Mouse (Mus musculus): ENCODE results near the gene Ddx23. TPM values are rescaled to one million over a fixed set of nuclear protein-coding genes. Genes with fewer than 3 reads are reported as not detected.
A peak's percentile ranks its signal among the peaks of the same experiment; 100 is the strongest.

The Ddx23 gene
- polyA plus RNA-seq (2015; fragmentation: Nextera tagmentation; extraction: Ambion mirVana), result 9.5 and 10.2 TPM in 2 replicates

DNA sequence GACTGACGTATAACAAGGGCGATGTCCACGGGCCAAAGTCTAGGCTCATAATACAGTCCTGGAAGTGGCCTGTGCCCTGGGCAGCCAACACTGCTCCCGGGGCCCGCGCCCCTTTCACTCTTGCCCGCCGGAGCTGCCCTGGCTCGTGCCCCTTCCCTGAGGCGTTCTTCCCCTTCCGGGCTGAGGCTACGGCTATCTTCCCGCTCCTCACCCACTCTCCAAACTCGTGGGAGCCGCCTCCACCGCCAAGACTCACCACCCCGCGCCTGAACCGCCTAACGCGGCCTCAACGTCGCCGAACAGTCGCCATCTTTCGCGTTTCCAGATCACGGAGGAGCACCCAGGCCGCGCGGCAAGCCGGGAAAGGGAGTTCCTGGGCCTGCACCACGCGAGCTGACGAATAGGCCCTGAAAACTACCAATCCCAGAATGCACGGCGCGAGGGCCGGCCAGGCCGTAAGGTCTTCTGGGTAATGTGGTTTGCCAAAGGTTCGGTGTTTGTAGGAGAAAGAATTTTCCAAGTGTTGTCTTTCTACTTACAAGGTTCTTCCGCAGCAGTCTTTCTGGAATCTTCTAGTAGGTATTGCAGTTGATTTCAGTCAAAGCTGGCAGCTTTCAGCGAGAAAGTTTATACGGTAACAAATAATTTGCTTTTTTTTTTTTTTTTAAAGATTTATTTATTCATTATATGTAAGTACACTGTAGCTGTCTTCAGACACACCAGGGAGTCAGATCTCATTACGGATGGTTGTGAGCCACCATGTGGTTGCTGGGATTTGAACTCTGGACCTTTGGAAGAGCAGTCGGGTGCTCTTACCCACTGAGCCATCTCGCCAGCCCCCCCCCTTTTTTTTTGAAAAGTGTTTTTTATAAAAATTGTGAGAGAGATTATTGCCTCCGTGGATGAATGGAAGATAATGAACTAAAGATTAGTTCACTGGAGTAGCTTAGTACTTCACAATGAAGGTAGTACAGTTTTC is at the start of gene Ddx23:
Ddx23 (minus strand) TSS at position 328 of the 979 bp plus-strand sequence.
- no peaks in the 10 kb centered on the region for H3K27me3 ChIP-seq
- peak within 1 kb of the TSS; percentile 88 for H3K27ac ChIP-seq (replicated peaks)
- H3K9me3 ChIP-seq (replicated peaks), result no peaks in the 10 kb centered on the region
- peak within 1 kb of the TSS; percentile 84 for H3K9ac ChIP-seq
- ATAC-seq (ENCODE audit: insufficient read depth), result peak; percentile 95
- 3% methylated on average over 48 of the region's 48 CpGs for WGBS (ENCODE audit: insufficient replicate concordance)
- peaks cover 16% of the 10 kb centered on the region for H3K4me1 ChIP-seq (replicated peaks)
- peaks cover 22% of the 10 kb centered on the region for H3K36me3 ChIP-seq (replicated peaks)
- peak within 1 kb of the TSS; percentile 79 for H3K4me3 ChIP-seq (replicated peaks)
- peak within 1 kb of the TSS; percentile 75 for H3K4me2 ChIP-seq

DNA sequence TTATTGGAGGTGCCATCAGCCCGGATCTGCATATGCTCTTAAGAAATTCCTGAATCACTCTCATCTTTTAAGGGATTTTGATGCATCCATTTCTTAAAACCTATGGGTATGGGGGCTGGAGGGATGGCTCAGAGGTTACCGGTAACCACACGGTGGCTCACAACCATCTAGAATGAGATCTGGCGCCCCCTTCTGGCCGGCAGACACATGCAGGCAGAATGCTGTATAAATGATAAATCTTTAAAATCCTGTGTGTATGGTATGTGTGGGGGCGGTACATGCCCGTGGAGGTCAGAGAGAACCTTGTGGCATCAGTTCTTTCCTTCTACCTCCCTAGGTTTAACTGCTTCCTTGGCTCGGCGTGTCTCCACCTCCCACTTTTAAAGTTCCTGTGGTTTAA is 47.7 kb upstream of the Ddx23 start:
- Histone ChIP-seq H3K4me3 (replicated peaks) (no peak overlapping the region), H3K9me3 (replicated peaks) (no peaks in the 10 kb centered on the region), H3K4me2 (no peak overlapping the region), H3K9ac (no peak overlapping the region), H3K27me3 (peaks cover 25% of the 10 kb centered on the region), H3K4me1 (replicated peaks) (0 out of 2 replicates have a peak, but pooled peaks cover 4% of the 10 kb centered on the region), H3K27ac (replicated peaks) (no peak overlapping the region), H3K36me3 (replicated peaks) (no peaks in the 10 kb centered on the region)
- WGBS (ENCODE audit: insufficient replicate concordance), result 10% methylated on average over 9 of the region's 9 CpGs
- no peak for ATAC-seq (ENCODE audit: insufficient read depth)

DNA sequence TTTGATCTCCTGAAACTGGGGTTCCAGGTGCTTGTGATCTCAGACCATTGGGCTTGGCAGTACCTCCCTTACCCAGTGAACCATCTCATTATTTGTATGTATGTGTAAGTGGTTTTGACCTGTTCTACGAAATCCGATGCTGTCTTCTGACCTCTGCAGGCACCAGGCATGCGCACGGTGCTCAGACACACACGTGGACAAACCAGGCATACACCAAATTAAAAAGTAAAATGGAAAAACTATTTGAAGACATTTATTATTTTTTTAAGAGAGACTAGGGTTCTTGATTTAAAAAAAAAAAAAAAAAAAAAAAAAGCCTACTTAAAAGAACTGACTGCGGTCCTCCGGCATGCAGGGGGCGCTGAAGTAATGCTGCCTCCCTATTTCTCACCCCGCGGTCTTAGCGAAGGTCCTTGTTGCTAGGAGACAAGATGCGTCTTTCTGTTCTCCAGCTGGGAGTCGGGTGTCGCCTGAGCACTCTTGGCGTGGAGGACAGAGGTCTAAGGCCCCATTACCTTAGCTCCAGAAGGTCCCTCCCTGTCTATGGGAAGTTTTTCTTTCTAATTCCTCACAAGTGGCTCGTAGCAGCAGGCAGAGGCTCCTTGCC is 45.2 kb upstream of the Ddx23 start, which contains the start of gene Ccdc65:
Ccdc65 (plus strand) TSS at position 442 of the 607 bp plus-strand sequence.
- no peaks in the 10 kb centered on the region for H3K9me3 ChIP-seq (replicated peaks)
- H3K27ac ChIP-seq (replicated peaks), result no peak within 1 kb of the TSS
- peaks cover 44% of the 10 kb centered on the region for H3K27me3 ChIP-seq
- peak within 1 kb of the TSS; percentile 60 for H3K4me2 ChIP-seq
- peak within 1 kb of the TSS; percentile 39 for H3K4me3 ChIP-seq (replicated peaks)
- no peak for ATAC-seq (ENCODE audit: insufficient read depth)
- no peaks in the 10 kb centered on the region for H3K36me3 ChIP-seq (replicated peaks)
- H3K9ac ChIP-seq, result no peak within 1 kb of the TSS
- H3K4me1 ChIP-seq (replicated peaks), result 0 out of 2 replicates have a peak, but pooled peaks cover 4% of the 10 kb centered on the region
- 14% methylated on average over 16 of the region's 16 CpGs for WGBS (ENCODE audit: insufficient replicate concordance)

DNA sequence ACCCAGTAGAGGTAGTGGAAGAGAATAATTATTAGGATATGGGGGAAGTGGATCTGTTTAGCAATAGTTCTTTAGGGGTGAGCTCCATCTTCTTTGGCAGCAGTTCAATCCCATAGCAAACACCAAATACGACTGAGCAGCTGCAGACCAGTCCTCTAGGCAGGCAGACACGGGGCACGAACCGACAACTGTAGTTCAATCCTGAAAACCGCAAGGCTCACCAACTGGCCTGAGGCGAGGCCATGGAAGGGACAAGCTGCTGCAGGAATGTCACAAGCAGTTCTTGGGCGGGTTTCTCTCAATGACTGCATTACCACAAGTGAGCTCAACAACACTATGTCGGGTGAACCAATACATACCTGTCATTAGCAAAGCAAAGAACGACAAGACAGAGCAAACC is 41.6 kb upstream of the Ddx23 start:
- no peak overlapping the region for H3K4me2 ChIP-seq
- 46% methylated on average over 9 of the region's 9 CpGs for WGBS (ENCODE audit: insufficient replicate concordance)

DNA sequence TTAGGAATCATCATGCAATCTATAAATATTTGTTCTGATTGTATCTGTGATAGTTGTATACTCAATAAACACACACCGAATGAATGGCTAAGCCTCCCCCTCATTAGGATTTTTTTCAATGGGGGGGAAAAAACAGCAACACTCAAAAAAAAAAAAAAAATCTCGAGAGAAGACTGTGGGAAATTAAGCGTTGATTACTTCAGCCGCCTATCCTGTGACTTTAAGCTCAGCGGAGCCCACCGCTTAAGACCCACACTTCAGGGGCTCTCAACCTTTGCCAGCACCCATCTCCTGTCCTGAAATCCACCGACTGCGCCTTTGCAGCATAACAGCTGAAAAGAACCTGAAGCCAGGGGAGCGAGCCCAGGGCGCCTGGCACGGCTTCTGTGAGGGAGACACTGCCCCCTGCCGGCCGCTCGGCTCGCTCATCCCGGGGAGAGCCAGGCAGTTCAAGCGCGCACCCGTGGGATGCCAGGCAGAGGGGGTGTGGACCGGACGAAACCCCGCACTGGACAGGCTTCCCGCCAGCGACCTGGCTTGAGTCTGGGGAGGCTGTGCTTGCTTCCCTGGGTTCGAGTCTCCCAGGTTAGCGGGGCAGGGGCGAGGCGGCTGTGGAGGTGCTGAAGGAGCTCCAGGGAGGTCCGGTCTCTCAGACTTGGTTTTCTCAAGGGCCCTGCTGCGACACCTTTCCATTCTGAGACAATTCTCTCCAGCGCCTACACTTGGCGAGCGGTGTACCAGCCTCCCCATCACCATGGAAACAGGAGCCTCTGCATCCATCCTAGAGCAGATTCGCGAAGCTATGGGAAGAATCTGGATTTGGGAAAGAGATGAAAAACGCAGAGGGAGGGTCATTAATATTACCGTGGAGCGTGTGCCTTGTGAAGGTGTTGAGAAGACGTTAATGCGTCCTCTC is 36.8 kb upstream of the Ddx23 start:
- H3K9ac ChIP-seq, result no peak overlapping the region
- H3K4me2 ChIP-seq, result peak overlapping the region; percentile 47
- peaks cover 59% of the 10 kb centered on the region for H3K27me3 ChIP-seq
- H3K27ac ChIP-seq (replicated peaks), result no peak overlapping the region
- ATAC-seq (ENCODE audit: insufficient read depth), result peak; percentile 40; the same call in 1 of the 2 replicates
- no peak overlapping the region for H3K4me3 ChIP-seq (replicated peaks)
- 5% methylated on average over 40 of the region's 40 CpGs for WGBS (ENCODE audit: insufficient replicate concordance)
- H3K9me3 ChIP-seq (replicated peaks), result no peaks in the 10 kb centered on the region
- peaks cover 6% of the 10 kb centered on the region for H3K4me1 ChIP-seq (replicated peaks)
- H3K36me3 ChIP-seq (replicated peaks), result no peaks in the 10 kb centered on the region

More for the DNA sequence above, 41.6 kb upstream of the Ddx23 start:
- Histone ChIP-seq H3K4me3 (replicated peaks) (no peak overlapping the region), H3K4me1 (replicated peaks) (peaks cover 8% of the 10 kb centered on the region), H3K36me3 (replicated peaks) (no peaks in the 10 kb centered on the region), H3K27me3 (peaks cover 70% of the 10 kb centered on the region), H3K9ac (no peak overlapping the region), H3K9me3 (replicated peaks) (no peaks in the 10 kb centered on the region), H3K27ac (replicated peaks) (no peak overlapping the region)
- no peak for ATAC-seq (ENCODE audit: insufficient read depth)

- Histone ChIP-seq H3K9ac (no peak overlapping the region), H3K4me2 (no peak overlapping the region), H3K27ac (replicated peaks) (no peak overlapping the region), H3K9me3 (replicated peaks) (no peaks in the 10 kb centered on the region), H3K4me3 (replicated peaks) (no peak overlapping the region), H3K36me3 (replicated peaks) (no peaks in the 10 kb centered on the region), H3K4me1 (replicated peaks) (peaks cover 16% of the 10 kb centered on the region), H3K27me3 (peaks cover 41% of the 10 kb centered on the region)
- ATAC-seq (ENCODE audit: insufficient read depth), result no peak
- WGBS (ENCODE audit: insufficient replicate concordance), result 51% methylated on average over 8 of the region's 8 CpGs
These were observed 33.5 kb upstream of the Ddx23 start for GRCm38 (mm10) chr15:98696216-98696615.

DNA sequence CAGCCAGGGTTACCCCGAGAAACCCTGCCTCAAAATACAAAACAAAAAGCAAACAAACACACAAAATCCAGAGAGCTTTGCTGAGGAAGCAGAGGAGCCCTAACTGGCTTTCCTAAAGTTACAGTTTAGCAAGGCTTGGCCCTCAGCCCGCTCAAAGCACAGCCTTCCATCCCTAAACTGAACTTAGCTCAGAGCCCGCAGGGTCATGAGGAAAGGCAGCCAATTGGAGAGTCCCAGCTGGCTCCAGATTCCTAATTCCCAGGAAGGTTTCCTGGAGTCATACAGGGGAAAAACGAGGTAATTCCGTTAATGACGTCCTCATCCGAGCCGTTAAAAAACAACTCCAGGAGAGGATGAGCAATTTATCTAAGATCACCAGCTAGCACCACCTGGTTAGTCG is 33.0 kb upstream of the Ddx23 start:
- H3K9me3 ChIP-seq (replicated peaks), result no peaks in the 10 kb centered on the region
- H3K4me1 ChIP-seq (replicated peaks), result peaks cover 16% of the 10 kb centered on the region
- H3K9ac ChIP-seq, result no peak overlapping the region
- no peak for ATAC-seq (ENCODE audit: insufficient read depth)
- WGBS (ENCODE audit: insufficient replicate concordance), result 38% methylated on average over 9 of the region's 9 CpGs
- no peak overlapping the region for H3K27ac ChIP-seq (replicated peaks)
- no peak overlapping the region for H3K4me2 ChIP-seq
- H3K27me3 ChIP-seq, result peaks cover 36% of the 10 kb centered on the region
- H3K4me3 ChIP-seq (replicated peaks), result no peak overlapping the region
- no peaks in the 10 kb centered on the region for H3K36me3 ChIP-seq (replicated peaks)

GRCm38 (mm10) chr15:98692171-98692715 is 29.5 kb upstream of the Ddx23 start:
- no peak for ATAC-seq (ENCODE audit: insufficient read depth)
- WGBS (ENCODE audit: insufficient replicate concordance), result 35% methylated on average over 11 of the region's 11 CpGs
- Histone ChIP-seq H3K27ac (replicated peaks) (no peak overlapping the region), H3K4me2 (no peak overlapping the region), H3K27me3 (peaks cover 19% of the 10 kb centered on the region), H3K9ac (no peak overlapping the region), H3K9me3 (replicated peaks) (no peaks in the 10 kb centered on the region), H3K4me1 (replicated peaks) (peaks cover 10% of the 10 kb centered on the region; the same call in 1 of the 2 replicates), H3K36me3 (replicated peaks) (no peaks in the 10 kb centered on the region), H3K4me3 (replicated peaks) (no peak overlapping the region)

DNA sequence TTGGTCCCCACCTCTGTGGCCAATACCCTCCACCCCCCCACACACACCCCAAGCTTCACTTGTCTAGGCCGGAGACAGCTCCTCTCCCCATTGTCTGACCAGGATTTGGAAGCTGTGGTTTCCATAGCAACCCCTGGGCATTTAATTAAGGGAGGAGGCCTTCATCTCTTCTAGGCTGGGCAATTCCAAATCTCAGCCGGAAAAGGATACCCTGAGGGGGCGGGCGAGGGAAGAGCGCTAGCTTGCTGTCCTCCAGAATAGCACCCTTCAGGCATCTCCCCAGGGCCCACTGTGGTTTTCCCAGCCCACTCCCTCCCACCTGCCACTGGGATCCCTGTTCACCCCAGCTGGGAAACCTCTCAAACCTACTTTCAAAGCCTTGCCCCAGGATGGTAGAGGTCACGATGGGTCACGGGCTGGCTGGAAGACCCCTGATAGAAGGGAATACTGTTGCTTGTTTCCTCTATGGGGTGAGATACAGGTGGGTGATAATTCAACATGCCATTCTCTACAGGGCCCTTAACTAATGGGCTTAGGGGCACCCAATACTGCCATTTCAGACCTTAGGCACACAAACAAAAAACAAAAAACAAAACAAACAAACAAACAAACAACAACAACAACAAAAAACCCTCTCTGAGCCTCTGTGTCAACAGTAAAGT is 28.9 kb upstream of the Ddx23 start:
- Histone ChIP-seq H3K27ac (replicated peaks) (no peak overlapping the region), H3K9ac (no peak overlapping the region), H3K36me3 (replicated peaks) (no peaks in the 10 kb centered on the region), H3K4me2 (no peak overlapping the region), H3K27me3 (peaks cover 19% of the 10 kb centered on the region), H3K4me1 (replicated peaks) (peaks cover 10% of the 10 kb centered on the region; the same call in 1 of the 2 replicates), H3K4me3 (replicated peaks) (no peak overlapping the region), H3K9me3 (replicated peaks) (no peaks in the 10 kb centered on the region)
- WGBS (ENCODE audit: insufficient replicate concordance), result 77% methylated on average over 7 of the region's 7 CpGs
- no peak for ATAC-seq (ENCODE audit: insufficient read depth)

- Histone ChIP-seq H3K4me1 (replicated peaks) (peaks cover 10% of the 10 kb centered on the region; the same call in 1 of the 2 replicates), H3K27ac (replicated peaks) (no peak overlapping the region), H3K9me3 (replicated peaks) (no peaks in the 10 kb centered on the region), H3K9ac (no peak overlapping the region), H3K27me3 (peaks cover 19% of the 10 kb centered on the region), H3K4me3 (replicated peaks) (no peak overlapping the region), H3K4me2 (no peak overlapping the region), H3K36me3 (replicated peaks) (no peaks in the 10 kb centered on the region)
- WGBS (ENCODE audit: insufficient replicate concordance), result 58% methylated on average over 2 of the region's 2 CpGs
- no peak for ATAC-seq (ENCODE audit: insufficient read depth)
These were observed 27.0 kb upstream of the Ddx23 start for GRCm38 (mm10) chr15:98689682-98690081.

Measured in liver, embryonic 15.5 days (tissue).